Mouse (Mus musculus): ENCODE results near the gene Armc10.
"Not testable (repeated sequence)": the region's sequence is repeated elsewhere in the genome, so short reads cannot be mapped to it uniquely, and the experiment has no call there.

Gene Armc10

GRCm38 (mm10) chr5:21703708-21704107, 58.1 kb downstream of the Armc10 start:
- no peak for DNase-seq

- no peak for DNase-seq
Observed at GRCm38 (mm10) chr5:21706546-21706945, 60.9 kb downstream of the Armc10 start.

GRCm38 (mm10) chr5:21708011-21708410, 62.4 kb downstream of the Armc10 start:
- not testable (repeated sequence) for DNase-seq
